Mouse (Mus musculus): ENCODE measurements around the gene Dcaf15.
A peak's percentile ranks its signal among the peaks of the same experiment; 100 is the strongest.

Gene Dcaf15

DNA sequence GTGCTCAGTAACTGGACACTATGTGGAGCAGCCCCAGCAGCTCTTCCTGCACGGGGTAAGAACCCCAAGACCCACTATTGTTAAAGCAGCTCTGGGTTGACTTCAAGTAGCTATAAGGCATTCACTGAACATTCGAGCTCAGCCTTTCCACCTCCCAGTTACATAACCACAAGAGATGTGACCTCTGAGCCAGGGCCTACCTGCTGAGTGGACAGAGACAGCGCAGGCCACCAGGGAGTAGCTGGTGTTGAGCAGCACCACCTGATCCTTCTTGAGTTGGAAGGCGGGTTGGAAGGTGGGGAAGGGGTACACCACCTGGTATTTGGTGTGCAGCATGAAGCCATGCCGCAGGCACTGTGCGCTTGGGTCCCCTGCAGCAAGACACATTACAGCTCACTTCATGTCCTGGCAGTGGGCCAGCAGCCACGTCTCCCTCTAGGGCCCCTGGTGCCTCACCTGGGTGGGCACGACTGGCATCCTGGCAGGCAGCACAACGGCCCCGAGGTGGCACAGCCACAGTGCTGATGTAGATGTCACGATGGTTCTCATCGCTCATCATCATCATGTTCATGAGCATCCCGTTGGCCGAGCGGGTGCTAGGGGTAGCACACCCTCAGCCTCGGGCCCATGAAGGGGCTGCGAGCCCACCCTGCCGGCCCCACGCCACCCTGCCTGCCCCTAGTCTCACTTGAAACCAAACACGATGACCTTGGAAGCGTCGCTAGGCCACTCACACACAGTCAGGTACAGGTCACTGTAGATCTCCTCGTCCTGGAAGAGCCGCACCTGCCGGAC is 2.9 kb downstream of the Dcaf15 start:
- DNase-seq (ENCODE audit: low read depth in 1 of 2, low spot score in 2 of 2): no peak

DNA sequence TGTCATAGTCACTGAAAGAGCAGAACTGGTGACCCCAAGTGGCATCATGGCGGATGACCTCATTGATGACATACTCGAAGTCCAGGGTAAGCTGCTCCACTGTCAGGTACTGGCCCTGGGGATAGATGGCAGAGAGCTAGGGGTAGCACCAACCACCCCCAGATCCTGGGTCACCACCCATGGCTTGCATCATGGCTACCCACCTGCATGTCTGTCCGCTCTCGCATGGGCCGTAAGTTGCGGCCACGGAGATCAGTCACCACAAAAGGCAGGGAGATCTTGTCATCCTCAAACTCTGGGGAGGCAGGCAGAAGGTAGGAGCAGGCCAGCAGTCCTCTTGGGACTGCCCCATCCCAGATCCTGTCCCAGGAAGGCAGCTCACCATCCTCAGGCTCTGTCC is 6.2 kb downstream of the Dcaf15 start:
- DNase-seq (ENCODE audit: low read depth in 1 of 2, low spot score in 2 of 2): no peak

DNA sequence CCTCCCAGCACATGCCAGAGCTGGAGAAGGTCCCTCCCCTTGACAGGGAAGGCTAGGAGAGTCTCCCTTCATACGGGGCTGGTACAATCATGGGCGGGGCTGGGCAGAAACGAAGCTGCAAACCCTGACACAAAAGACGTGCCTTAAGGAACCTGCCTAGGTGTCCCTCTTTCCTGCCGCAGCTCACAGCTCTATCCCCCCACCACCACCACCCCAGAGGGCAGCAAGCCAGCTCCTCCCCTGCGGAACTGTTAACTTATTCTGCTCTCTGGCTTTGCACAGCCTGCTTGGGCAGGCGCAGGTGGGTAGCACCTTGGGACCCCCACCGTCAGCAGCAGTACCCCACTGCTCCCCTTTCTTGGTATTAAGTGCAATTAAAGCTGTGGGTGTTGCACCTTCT is 8.5 kb downstream of the Dcaf15 start:
- no peak for DNase-seq (ENCODE audit: low read depth in 1 of 2, low spot score in 2 of 2)

GRCm38 (mm10) chr8:84090585-84090984 is 14.0 kb downstream of the Dcaf15 start:
- no peak for DNase-seq (ENCODE audit: low read depth in 1 of 2, low spot score in 2 of 2)

DNA sequence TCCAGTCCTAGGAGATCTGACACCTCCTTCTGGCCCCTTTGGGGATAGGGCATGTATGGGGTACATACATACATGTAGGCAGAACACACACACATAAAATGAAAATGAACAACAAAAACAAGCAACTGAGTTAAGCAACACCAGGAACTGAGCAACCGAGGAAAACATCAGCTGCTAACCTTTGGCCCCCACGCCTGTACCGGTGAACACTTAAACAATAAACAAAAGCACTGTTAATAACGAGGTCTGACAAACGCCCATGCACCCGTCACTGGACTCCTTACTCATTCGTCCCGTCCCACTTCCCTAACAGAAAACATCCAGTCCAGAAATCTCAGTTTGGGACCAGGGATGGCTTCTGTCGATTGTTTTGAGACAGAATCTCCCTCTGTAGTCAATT is 15.3 kb downstream of the Dcaf15 start:
- no peak for DNase-seq (ENCODE audit: low read depth in 1 of 2, low spot score in 2 of 2)

GRCm38 (mm10) chr8:84087821-84088220 is 16.7 kb downstream of the Dcaf15 start:
- DNase-seq (ENCODE audit: low read depth in 1 of 2, low spot score in 2 of 2): no peak

DNA sequence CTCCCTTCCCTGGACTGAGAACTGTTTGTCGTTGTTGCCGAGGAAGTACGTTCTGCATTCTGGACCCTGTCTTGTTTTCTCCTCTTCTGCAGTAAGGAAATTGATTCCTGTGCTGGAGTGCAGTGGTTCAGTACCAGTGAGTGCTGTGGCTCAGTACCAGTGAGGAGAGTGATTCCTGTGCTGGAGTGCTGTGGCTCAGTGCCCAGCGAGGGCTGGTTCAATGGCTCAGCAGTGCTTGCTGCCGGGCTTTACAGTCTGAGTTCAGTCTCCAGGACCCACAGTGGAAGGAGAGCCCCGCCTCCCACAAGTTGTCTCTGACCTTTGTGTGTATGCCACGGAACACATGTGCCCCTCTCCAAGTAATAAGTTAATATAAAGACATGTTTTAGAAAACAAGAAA is 17.4 kb downstream of the Dcaf15 start:
- DNase-seq (ENCODE audit: low read depth in 1 of 2, low spot score in 2 of 2): no peak

DNA sequence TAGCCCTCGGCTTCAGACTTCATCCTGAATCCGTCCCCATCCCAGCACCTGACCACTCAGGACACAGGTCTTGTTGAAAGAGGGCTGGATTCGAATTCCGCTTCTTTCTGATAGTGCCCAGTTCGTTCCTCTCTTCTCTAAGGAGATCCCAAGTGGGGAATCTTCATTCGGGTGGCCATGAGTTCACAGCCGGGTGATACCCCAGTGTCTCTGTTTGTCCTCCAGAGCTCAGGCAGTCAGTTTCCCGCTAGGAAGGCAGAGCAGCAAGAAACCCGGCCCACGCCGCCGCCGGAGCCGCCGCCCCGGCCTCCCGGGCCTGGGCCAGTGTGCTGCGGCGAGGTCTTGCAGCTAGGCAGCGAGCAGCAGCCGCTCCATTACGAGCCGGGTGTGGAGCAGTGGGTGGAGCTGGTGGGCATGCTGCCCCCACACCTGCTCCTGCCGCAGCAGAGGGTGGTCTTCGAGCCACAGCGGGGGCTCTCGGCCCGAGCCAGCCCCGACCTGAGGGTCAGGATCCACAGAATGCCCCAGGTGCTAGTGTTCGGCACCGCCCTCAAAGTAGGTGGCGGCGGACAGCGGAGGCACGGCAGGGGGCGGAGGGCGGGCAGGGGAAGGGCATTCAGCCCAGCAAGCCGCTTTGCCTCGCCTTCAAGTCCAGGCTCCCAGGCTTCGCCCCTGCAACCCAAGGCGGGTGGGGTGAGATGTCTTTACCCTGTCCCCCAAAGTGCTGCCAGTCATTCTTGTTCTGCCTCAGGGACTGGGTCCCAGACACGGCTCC is 20.0 kb downstream of the Dcaf15 start:
- DNase-seq (ENCODE audit: low read depth in 1 of 2, low spot score in 2 of 2): no peak

- DNase-seq (ENCODE audit: low read depth in 1 of 2, low spot score in 2 of 2): no peak
Measured at GRCm38 (mm10) chr8:84083829-84084241, 20.7 kb downstream of the Dcaf15 start.

DNA sequence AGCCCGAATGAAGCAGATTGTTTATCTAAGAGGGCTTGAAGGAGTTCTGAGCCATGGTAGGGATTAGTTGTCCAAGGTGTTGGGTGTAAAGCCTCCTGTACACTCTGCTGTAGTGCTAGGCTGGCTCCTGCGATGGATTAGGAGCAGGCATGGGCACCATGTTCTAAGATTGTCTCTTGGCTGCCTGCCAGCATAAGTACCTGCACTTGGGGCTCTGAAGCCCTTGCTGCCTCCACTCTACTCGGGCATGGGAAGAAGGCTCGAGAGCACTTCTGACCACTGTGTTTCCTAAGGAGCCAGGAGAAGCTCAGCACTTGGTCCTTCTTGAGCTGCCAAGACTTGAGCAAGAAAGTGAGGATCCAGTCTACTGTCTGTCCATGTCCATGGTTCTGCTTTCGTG is 25.4 kb downstream of the Dcaf15 start:
- no peak for DNase-seq (ENCODE audit: low read depth in 1 of 2, low spot score in 2 of 2)

DNA sequence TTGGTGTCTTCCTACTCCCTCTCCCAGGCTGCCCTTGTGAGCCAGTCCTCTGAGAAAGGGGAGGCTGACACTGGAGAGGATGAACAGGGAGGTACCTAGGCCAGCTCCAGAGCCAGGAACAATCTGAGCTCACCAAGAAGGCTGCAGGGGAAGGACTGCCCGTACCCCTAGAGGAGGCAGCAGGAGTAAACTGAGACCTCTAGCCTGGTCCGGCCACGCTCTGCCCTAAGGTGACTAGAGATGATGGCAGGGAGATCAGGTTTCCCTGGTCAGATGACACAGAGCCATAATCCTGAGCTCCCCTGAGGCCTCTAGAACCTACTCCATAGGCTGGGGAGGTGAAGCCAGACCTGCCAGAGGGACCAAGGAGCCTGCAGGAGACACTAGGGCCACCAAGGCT is 27.7 kb downstream of the Dcaf15 start:
- no peak for DNase-seq (ENCODE audit: low read depth in 1 of 2, low spot score in 2 of 2)

DNA sequence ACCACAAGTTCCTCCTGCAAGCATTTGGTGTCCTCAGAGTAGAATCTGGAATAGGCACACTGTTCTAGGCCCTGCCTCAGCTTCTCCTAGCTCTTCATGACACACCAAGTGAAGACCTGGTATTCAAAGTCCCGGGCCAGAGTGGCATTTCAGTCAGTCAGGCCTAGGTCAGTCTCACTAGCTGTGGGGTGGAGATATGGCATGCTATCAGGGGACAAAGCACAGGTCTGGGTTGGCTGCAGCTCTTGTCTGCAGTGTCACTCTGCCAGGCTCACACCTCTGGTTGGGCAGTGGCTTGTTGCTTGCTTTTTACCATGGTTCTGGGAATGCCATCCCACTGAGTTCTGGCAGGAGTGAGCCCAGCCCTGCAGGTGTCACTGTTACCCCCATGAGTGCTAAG is 28.2 kb downstream of the Dcaf15 start:
- DNase-seq (ENCODE audit: low read depth in 1 of 2, low spot score in 2 of 2): no peak

DNA sequence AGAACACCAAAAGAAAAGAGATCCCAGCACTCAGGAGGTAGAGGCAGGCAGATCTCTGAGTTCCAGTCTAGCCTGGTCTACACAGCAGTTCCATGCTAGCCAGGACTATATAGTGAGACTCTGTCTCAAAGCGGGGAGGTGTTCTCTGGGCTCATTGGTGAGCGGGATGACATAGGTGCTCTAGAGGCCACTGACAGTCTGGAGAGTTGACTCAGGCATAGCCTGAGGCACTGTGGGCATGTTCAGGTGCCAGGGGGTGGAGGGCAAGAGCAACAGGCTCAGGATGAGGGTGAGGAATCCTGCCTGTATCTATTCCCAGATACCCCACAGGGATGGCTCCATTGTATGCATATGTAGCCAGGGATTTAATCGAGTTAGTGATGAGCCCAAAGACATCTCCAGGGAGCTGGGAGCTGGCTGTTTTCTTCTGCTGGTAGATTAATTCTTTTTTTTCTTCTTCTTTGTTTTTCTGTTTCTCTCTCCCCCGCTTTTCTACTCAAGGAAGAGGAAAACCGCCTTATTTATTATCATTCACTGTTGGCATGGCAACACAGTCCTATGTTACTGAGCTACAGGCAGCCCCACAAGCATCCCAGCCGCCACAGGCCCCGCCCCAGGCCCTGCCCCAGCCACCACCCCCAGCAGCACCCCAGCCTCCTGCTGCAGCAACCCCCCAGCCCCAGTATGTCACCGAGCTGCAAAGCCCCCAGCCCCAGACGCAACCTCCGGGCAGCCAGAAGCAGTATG is 31.2 kb downstream of the Dcaf15 start:
- no peak for DNase-seq (ENCODE audit: low read depth in 1 of 2, low spot score in 2 of 2)

DNA sequence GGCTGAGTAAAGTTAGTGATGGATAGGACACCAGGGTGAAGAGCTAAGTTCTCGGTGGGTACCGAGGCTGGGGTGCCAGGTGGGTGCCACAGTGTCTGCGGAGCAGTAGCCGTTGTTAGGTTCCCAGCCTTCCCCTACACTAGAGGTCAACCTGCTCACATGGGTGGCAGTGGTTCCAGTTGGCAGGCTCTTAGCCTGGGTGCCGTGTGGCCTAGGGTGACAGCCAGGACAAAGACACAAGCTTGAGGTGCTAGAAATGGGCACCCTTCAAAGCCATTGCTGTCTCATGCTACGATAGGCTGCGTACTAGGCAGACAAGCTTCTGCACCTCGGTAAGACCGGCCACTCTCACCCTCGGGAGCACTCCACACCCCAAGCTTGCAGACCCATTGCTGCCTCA is 32.2 kb downstream of the Dcaf15 start:
- DNase-seq (ENCODE audit: low read depth in 1 of 2, low spot score in 2 of 2): no peak

- DNase-seq (ENCODE audit: low read depth in 1 of 2, low spot score in 2 of 2): no peak
Measured at GRCm38 (mm10) chr8:84071921-84072320, 32.6 kb downstream of the Dcaf15 start.

DNA sequence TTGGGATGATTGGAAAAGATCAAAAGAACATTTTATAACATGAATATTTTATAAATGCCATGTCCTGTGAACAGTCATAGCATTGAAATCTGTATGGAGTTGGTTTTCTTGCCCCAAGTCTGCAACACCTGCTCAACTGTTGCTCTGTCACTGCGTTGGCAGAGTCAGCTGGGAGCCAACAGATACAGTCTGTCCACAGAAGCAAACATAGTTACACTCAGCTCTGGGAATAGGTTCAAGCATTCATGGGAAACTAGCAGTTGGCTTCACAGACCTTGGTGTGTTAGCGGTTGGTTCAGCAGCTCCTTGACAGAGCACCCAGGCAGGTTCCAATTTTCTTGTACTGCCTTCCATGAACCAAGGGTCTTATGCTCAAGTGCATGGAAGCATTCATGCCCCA is 33.9 kb downstream of the Dcaf15 start:
- DNase-seq (ENCODE audit: low read depth in 1 of 2, low spot score in 2 of 2): no peak

GRCm38 (mm10) chr8:84070241-84070640 is 34.3 kb downstream of the Dcaf15 start:
- peak in 1 of 2 experiments; percentile 30 for DNase-seq (ENCODE audit: low read depth in 1 of 2, low spot score in 2 of 2)

DNA sequence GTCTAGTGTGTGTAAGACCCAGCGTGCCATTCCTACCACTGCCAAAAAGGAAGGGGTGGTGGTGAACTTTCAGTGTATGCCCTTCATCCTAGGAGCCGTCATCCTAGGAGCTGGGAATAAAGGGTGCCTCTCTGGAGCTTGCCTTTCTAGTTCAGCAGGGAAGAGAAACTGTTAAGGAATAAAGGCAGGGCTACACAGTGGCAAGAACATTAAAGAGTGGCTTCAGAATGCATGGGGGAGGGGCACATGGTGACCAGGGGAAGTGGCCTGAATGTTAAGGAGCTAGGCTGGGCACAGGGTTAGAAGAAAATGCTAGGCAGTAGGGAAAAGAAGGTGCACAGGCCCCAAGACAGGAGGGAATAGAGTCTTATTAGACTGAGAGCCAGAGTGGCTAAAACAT is 34.8 kb downstream of the Dcaf15 start:
- DNase-seq (ENCODE audit: low read depth in 1 of 2, low spot score in 2 of 2): no peak

GRCm38 (mm10) chr8:84069169-84069568 is 35.4 kb downstream of the Dcaf15 start:
- DNase-seq (ENCODE audit: low read depth in 1 of 2, low spot score in 2 of 2): no peak

GRCm38 (mm10) chr8:84068316-84069035 is 36.1 kb downstream of the Dcaf15 start:
- no peak for DNase-seq (ENCODE audit: low read depth in 1 of 2, low spot score in 2 of 2)

- no peak for DNase-seq (ENCODE audit: low read depth in 1 of 2, low spot score in 2 of 2)
Measured at GRCm38 (mm10) chr8:84067911-84068310, 36.7 kb downstream of the Dcaf15 start.

Measured in monocyte, adult 2 months (primary cell).